Mouse (Mus musculus): ENCODE data around the gene Got1. TPM values are rescaled to one million over a fixed set of nuclear protein-coding genes. Genes with fewer than 3 reads are reported as not detected.

The Got1 gene
- 1,000 to 10,000 TPM in 3 of 4 experiments, 100 to 1,000 TPM in 1; 973 to 1,404 (median 1,052) TPM for total RNA-seq (2022)

- DNase-seq (ENCODE audit: low spot score), result peak; percentile 97
Measured at GRCm38 (mm10) chr19:43524187-43525103, at the start of gene Got1. Got1 (minus strand) TSS chr19:43524605.

DNA sequence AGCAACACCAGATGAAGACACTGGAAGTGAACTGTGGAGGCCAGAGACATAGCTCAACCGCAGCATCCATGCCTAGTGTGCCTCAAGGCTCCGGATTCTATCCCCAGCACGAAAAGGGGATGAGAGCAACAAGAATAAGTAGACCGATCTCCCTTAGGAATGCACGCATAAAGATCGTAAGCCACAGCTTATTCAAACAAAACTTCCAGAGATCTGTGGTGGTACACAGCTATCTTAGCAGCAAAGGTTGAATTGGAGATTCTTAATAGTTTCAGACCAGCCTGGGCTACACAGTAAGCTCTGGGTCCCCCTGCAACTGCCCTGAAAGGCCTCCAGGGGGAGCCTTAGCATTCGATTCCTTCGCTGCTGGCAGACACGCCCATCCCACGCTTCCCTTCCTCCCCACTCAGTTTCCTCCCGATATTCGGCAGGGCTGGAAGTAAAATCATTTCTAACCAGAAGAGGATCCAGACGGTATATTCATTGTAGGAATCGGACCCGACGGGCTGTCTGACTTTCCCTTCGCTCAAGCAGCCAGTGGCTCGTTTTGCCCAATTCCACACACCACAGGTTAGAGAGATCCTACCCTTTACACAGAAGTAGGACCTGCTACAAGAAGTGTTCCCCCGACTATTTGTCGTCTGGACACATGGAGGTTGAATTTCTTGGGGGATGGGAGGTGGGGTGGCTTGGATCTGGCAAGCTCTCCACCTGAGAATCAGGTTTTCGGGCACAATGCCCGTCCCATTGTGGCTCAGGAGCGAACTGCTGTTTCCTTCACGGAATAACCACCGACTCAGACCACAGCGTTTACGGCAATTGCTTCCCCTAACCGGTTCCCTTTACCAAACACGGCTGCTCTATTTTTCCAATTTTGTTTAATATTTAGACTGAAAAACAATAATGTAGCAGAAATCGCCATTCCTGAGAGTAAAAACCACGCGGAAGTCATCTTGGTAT is 46.7 kb upstream of the Got1 start:
- peak; percentile 77 for DNase-seq (ENCODE audit: low spot score)

- no peak for DNase-seq (ENCODE audit: low spot score)
Measured at GRCm38 (mm10) chr19:43569133-43569532, 44.7 kb upstream of the Got1 start.

DNA sequence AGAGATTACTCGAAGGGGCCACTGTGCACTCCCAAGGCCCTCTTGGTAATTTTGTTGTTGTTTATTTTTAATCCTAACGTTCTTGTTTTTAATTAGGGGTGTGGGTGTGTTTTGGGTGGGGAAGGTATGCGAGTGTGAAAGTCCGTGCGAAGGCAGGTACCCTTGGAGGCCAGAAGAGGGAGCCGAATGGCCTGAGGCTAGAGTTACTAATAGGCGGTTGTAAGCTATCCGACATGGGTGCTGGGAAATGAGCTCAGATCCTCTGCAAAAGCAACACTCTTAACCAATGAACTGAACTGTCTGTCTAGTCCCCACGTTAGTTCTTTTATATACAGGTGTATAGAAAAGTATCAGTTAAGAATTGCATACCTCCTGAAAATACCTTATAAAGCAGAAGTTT is 43.9 kb upstream of the Got1 start:
- DNase-seq (ENCODE audit: low spot score), result no peak

GRCm38 (mm10) chr19:43563166-43563565 is 38.8 kb upstream of the Got1 start:
- DNase-seq (ENCODE audit: low spot score), result no peak

DNA sequence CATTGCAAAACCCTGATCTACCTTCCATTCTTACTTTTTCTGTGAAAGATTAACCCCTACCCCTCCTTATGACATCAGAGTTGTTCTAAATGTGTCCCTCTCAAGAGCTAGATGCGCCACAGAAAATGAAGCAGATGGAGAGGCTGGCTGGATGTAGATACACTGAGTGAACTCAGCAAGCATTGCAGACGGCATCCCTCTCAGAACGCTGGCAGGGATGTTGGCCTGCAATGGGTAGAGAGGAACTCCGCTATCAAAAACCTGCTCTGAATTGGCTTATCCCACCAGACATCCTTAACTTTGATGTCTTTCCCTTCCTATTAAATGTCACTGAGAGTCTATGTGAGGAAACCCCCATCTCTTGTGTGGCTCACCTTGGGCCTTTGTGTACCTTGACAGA is 37.4 kb upstream of the Got1 start:
- no peak for DNase-seq (ENCODE audit: low spot score)

DNA sequence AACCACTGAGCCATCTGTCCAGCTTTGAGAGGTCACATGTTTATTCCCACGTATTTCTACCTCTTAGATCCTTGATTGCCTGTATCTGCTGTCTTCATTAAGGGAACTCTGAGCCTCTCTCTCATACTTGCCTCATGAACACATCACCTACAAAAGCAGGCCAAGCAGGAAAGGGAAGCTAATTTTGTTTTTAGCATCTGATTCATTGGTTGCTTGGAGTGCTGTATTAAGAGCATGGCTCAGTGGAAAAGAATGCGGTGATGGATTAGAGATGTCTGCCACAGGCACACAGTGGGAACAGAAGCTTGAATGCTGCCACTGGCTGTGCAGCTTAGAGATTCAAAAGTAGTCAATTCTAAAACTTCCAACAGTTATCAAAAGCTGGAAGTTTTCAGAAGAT is 35.8 kb upstream of the Got1 start:
- no peak for DNase-seq (ENCODE audit: low spot score)

GRCm38 (mm10) chr19:43551493-43551890 is 27.1 kb upstream of the Got1 start:
- DNase-seq (ENCODE audit: low spot score), result no peak

DNA sequence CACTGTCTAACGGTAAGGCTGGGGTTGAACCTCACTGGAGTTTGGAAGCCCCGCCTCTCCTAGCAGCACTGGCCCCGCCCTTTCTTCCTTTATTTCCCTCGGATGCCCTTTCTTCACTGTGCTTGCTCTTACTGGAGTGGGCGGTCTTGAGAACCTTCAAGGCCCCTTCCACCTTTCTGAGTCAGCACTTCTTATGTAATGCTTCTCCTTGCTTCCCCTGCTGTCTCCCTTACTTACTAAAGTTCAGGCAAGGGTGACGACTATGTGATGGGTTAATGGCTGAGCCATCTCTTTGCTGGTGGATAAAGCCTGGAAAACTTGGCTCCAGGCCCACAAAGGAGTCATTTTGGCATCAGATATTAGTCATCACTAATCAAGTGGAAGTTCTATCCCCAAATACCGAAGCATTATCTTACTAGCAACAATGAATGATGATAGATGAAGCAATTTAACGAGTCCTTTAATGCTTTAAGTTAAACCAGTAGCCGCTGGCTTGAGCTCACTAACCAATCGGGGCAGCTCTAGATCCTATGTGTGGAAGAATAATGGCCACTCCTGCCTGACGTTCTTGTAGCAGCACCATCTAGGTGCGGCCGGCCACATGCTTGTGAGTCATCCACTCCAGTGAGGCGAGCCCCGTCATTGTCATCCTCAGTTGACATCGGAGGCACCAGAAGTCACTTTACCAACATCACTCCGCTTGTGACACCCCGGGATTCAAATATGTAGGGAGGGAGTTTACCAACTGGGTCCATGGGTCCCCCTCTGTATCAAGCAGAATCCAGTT is 26.5 kb upstream of the Got1 start:
- DNase-seq (ENCODE audit: low spot score), result no peak

GRCm38 (mm10) chr19:43548060-43548459 is 23.7 kb upstream of the Got1 start:
- DNase-seq (ENCODE audit: low spot score), result no peak

DNA sequence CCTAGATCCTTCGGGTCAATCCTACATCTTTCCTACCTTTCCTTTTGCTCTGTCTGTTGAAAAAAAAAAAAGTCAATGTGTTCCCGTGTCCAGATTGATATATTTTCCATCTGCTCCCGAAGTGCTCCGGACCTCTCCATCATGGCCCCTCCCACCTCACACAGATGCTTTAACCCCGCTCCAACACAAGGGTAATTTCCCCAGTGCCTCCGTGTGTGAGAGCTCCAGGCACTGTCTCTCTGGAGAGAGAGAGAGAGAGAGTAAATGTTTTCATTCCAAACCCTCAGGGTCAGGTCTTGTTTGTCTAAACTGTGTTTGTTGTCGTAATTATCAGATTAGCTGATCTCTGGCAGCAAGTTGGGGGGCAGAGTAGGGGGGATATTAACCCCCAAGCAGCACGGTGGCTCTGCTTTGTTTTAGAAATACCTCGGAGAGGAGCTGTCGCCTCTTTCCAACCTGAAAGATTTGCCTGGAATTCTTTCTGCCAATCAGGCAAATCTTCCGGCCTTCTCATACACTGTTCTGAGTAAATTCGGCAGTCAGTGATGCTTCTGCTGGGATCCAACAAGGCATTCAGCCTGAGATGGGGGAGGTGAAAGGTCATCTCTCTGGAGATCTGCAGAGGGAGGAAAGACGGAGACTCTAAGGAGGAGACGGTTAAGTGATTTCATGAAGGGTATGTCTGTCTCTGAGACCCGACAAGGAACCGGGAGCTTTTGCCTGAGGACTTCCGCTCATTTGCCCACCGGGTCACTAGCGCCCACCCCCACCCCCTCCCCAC is 22.1 kb upstream of the Got1 start:
- no peak for DNase-seq (ENCODE audit: low spot score)

- DNase-seq (ENCODE audit: low spot score), result no peak
Measured at GRCm38 (mm10) chr19:43535372-43535771, 11.0 kb upstream of the Got1 start.

- DNase-seq (ENCODE audit: low spot score), result no peak
Measured at GRCm38 (mm10) chr19:43530921-43531320, 6.5 kb upstream of the Got1 start.

DNA sequence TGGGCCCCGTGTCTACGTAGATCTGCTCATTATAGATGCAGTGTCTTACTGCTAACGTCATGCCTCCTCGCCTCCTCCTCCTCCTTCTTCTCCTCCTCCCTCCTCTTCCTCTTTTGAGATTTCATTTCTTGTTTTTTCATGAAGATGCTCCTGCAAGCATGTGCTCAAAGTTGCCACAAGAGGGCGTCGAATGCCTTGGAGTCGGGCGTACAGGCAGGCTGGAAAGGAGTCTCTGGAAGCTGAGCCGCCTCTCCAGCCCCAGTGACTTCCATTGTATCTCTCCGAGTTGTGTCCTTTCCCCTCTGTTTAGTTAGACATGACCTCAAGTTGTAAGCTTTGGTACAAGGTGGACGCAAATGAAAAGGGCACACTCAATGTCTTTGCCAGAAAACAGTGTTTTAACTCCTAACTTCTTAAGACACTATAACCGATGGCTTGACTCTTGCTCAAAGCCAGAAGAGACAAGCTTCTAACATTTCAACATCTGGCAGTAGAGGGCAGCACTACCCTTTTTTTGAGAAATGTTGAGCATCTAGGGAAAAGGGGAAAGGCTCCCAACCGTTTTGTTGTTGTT is 5.9 kb upstream of the Got1 start:
- peak; percentile 86 for DNase-seq (ENCODE audit: low spot score)

- DNase-seq (ENCODE audit: low spot score), result peak; percentile 44
Measured at GRCm38 (mm10) chr19:43528056-43528587, 3.7 kb upstream of the Got1 start.

- peak; percentile 58 for DNase-seq (ENCODE audit: low spot score)
Measured at GRCm38 (mm10) chr19:43527131-43527530, 2.7 kb upstream of the Got1 start.

- no peak for DNase-seq (ENCODE audit: low spot score)
Measured at GRCm38 (mm10) chr19:43526025-43526424, 1.6 kb upstream of the Got1 start.

DNA sequence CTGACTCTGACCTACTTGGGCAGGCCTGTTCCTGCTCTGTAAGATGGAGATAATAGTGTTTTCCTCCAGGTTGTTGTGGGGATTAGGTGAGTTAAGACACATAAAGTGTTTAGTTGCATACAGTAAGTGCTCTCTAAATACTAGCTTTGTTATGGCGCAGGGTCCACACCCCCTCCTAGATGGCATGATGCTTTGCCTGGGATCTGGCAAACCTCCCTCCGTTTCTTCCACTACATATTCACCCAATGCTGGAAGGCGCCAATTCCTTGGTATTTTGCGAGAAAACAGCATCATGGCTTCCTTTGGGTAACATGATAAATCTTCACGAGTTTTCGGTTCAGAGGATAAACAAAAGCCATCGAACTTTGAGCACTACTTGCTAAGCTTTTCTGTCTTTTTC is 1.2 kb upstream of the Got1 start:
- DNase-seq (ENCODE audit: low spot score), result no peak

- DNase-seq (ENCODE audit: low spot score), result no peak
Measured at GRCm38 (mm10) chr19:43525104-43525482, 688 bp upstream of the Got1 start.

DNA sequence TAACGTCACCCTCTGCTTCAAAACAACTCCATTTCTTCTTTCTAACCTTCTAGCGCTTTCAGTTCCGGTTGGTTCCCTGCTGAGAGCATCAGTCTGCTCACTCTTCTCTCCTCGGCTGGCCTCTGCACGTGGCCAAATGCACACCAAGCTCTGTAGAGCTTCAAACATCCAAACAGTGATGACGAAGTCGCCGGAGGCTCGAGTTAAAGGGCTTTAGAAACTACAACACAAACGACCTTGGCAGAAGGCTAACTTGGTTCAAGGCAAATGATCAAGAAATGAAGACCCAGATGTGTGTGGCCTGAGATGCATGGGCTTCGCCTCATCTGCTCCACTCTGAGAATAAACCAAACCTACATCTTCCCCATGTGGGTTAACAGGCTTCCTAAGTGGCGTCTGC is 854 bp downstream of the Got1 start:
- DNase-seq (ENCODE audit: low spot score), result no peak

All from heart, adult 8-10 months (tissue).